ENCODE assay signal across 9 mouse cellular contexts in the genomic region with DNA sequence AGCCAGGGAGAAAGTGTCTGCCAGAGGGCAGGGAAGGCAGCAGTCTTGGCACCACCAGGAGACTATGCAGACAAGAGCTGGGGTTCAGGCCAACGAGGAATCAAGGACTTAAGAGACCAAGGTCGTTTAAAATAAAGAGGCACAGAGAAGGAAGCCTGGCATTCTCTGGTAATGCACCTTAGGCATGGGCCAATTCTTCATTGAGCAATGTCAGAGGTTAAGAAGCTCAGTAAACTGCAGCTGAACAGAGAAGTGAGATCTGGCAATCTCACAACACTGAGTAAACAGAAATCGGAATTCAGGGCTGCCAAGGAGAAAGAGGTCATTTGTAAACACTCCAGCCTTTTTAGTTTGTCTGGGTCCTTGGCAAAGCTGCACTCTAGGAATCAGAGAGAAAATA.
A peak's percentile ranks its signal among the peaks of the same experiment; 100 is the strongest.
DNase-seq lines count a peak whose midpoint lies in the region; ATAC-seq lines count a peak whose summit lies in the region.
"Had no signal": no experiment of that assay in that cellular context is flagged by ENCODE, and none has a peak within 500 bp of the region (broad histone marks: within the 10 kb centered on the region; RNA-seq: fewer than 3 reads in every experiment).

No protein-coding gene starts in this region.

- no peak overlapping the region for H3K4me3 ChIP-seq in midbrain, embryonic 14.5 days (replicated peaks; ENCODE audit: low read depth, low read length)
- no peak overlapping the region for H3K4me3 ChIP-seq in midbrain, embryonic 15.5 days
- H3K4me3 ChIP-seq in intestine, embryonic 16.5 days (ENCODE audit: low read length) = no peak overlapping the region
- H3K4me3 ChIP-seq: myocyte had no signal

- no peak overlapping the region for H3K4me2 ChIP-seq in midbrain, embryonic 14.5 days (ENCODE audit: low read length)
- H3K4me2 ChIP-seq in midbrain, embryonic 15.5 days = no peak overlapping the region
- no peak overlapping the region for H3K4me2 ChIP-seq in intestine, embryonic 16.5 days (ENCODE audit: low read depth, low read length)

- peak; percentile 15 for DNase-seq in embryo, embryonic 10 days (ENCODE audit: low spot score)
- DNase-seq in embryo, embryonic 9.5 days (ENCODE audit: extremely low spot score) = no peak
- peak; percentile 42 for DNase-seq in midbrain, embryonic 14.5 days
- peak; percentile 61 to 73 for DNase-seq in heart, adult 9 months (ENCODE audit: low spot score in 2 of 2)
- peak; percentile 4 to 63 for DNase-seq in layer of hippocampus, postnatal 14 days (ENCODE audit: low spot score in 2 of 2)
- no peak for DNase-seq in thymus, postnatal 0 days (ENCODE audit: low spot score)

- H3K4me1 ChIP-seq in midbrain, embryonic 14.5 days (ENCODE audit: control insufficient read depth, insufficient read depth, low read length) = no peaks in the 10 kb centered on the region
- no peaks in the 10 kb centered on the region for H3K4me1 ChIP-seq in midbrain, embryonic 15.5 days
- H3K4me1 ChIP-seq in intestine, embryonic 16.5 days (ENCODE audit: control insufficient read depth, insufficient read depth, low read length) = peaks cover 5% of the 10 kb centered on the region

- H3K9me3 ChIP-seq in midbrain, embryonic 14.5 days (ENCODE audit: control insufficient read depth, low read length) = no peaks in the 10 kb centered on the region
- H3K9me3 ChIP-seq in midbrain, embryonic 15.5 days = no peaks in the 10 kb centered on the region
- H3K9me3 ChIP-seq in intestine, embryonic 16.5 days (ENCODE audit: control insufficient read depth, low read length) = no peaks in the 10 kb centered on the region

- H3K27me3 ChIP-seq in midbrain, embryonic 14.5 days (ENCODE audit: control insufficient read depth, insufficient read depth, low read length) = no peaks in the 10 kb centered on the region
- H3K27me3 ChIP-seq in midbrain, embryonic 15.5 days (replicated peaks) = no peaks in the 10 kb centered on the region
- no peaks in the 10 kb centered on the region for H3K27me3 ChIP-seq in intestine, embryonic 16.5 days (replicated peaks; ENCODE audit: control insufficient read depth, insufficient read depth, low read length)

- no peak overlapping the region for H3K9ac ChIP-seq in midbrain, embryonic 14.5 days (replicated peaks; ENCODE audit: low read length)
- no peak overlapping the region for H3K9ac ChIP-seq in midbrain, embryonic 15.5 days
- no peak overlapping the region for H3K9ac ChIP-seq in intestine, embryonic 16.5 days (ENCODE audit: low read depth, low read length)

- no peaks in the 10 kb centered on the region for H3K36me3 ChIP-seq in midbrain, embryonic 14.5 days (ENCODE audit: control insufficient read depth, insufficient read depth, low read length)
- no peaks in the 10 kb centered on the region for H3K36me3 ChIP-seq in midbrain, embryonic 15.5 days (replicated peaks)
- H3K36me3 ChIP-seq in intestine, embryonic 16.5 days (ENCODE audit: control insufficient read depth, insufficient read depth, low read length) = no peaks in the 10 kb centered on the region

- no peak for ATAC-seq in midbrain, embryonic 14.5 days (ENCODE audit: low FRiP score, low TSS enrichment)
- ATAC-seq in midbrain, embryonic 15.5 days (replicated peaks) = no peak
- no peak for ATAC-seq in intestine, embryonic 16.5 days

- H3K27ac ChIP-seq in midbrain, embryonic 14.5 days (replicated peaks; ENCODE audit: low read depth, low read length) = no peak overlapping the region
- no peak overlapping the region for H3K27ac ChIP-seq in midbrain, embryonic 15.5 days
- H3K27ac ChIP-seq in intestine, embryonic 16.5 days (ENCODE audit: low read length) = no peak overlapping the region

- WGBS in midbrain, embryonic 14.5 days = 67% methylated on average over 3 of the region's 3 CpGs
- 48% methylated on average over 3 of the region's 3 CpGs for WGBS in midbrain, embryonic 15.5 days
- 11% methylated on average over 3 of the region's 3 CpGs for WGBS in intestine, embryonic 16.5 days

Comparison
In these comparisons a context has a peak if more than half of its experiments do, and no peak if none do; other contexts are left out.
1. DNase-seq: peak in embryo, embryonic 10 days (single experiment), midbrain, embryonic 14.5 days (single experiment), heart, adult 9 months (2 of 2) and layer of hippocampus, postnatal 14 days (2 of 2); none in embryo, embryonic 9.5 days (single experiment) and thymus, postnatal 0 days (single experiment).